Comparison of ENCODE assay signal across 14 mouse cellular contexts in genomic region chr4:139115721-139116120, GRCm38 (mm10). TPM values are rescaled to one million over a fixed set of nuclear protein-coding genes. Genes with fewer than 3 reads are reported as not detected.
DNase-seq lines count a peak whose midpoint lies in the region; ATAC-seq and TF ChIP-seq lines count a peak whose summit lies in the region.
"Had no signal": no experiment of that assay in that cellular context is flagged by ENCODE, and none has a peak within 500 bp of the region (broad histone marks: within the 10 kb centered on the region; RNA-seq: fewer than 3 reads in every experiment).

No protein-coding gene starts in this region.

- H3K36me3 ChIP-seq in intestine, postnatal 0 days (ENCODE audit: control insufficient read depth, insufficient read depth): no peaks in the 10 kb centered on the region
- no peaks in the 10 kb centered on the region for H3K36me3 ChIP-seq in intestine, embryonic 15.5 days
- H3K36me3 ChIP-seq: midbrain, embryonic 10.5 days; neural tube, embryonic 15.5 days had no signal

- H3K9me3 ChIP-seq in intestine, postnatal 0 days (ENCODE audit: control insufficient read depth): no peaks in the 10 kb centered on the region
- no peaks in the 10 kb centered on the region for H3K9me3 ChIP-seq in intestine, embryonic 15.5 days
- H3K9me3 ChIP-seq: midbrain, embryonic 10.5 days; neural tube, embryonic 15.5 days had no signal

- H3K4me3 ChIP-seq in intestine, postnatal 0 days (ENCODE audit: low read depth, low read length): no peak overlapping the region
- no peak overlapping the region for H3K4me3 ChIP-seq in intestine, embryonic 15.5 days (replicated peaks)
- H3K4me3 ChIP-seq: midbrain, embryonic 10.5 days; neural tube, embryonic 15.5 days had no signal

- WGBS in intestine, postnatal 0 days: 93% methylated on average over 5 of the region's 5 CpGs
- WGBS in intestine, embryonic 15.5 days: 92% methylated on average over 5 of the region's 5 CpGs

- H3K27ac ChIP-seq in intestine, postnatal 0 days (ENCODE audit: low read depth, low read length): no peak overlapping the region
- H3K27ac ChIP-seq in intestine, embryonic 15.5 days: no peak overlapping the region
- H3K27ac ChIP-seq: midbrain, embryonic 10.5 days; neural tube, embryonic 15.5 days had no signal

- H3K9ac ChIP-seq in intestine, postnatal 0 days (ENCODE audit: low read depth, low read length): no peak overlapping the region
- no peak overlapping the region for H3K9ac ChIP-seq in intestine, embryonic 15.5 days
- H3K9ac ChIP-seq: neural tube, embryonic 15.5 days had no signal

- ATAC-seq in intestine, postnatal 0 days: no peak
- ATAC-seq in intestine, embryonic 15.5 days: no peak

- H3K4me2 ChIP-seq in intestine, postnatal 0 days (replicated peaks; ENCODE audit: low read depth): no peak overlapping the region
- no peak overlapping the region for H3K4me2 ChIP-seq in intestine, embryonic 15.5 days (replicated peaks)
- H3K4me2 ChIP-seq: neural tube, embryonic 15.5 days had no signal

- H3K27me3 ChIP-seq in intestine, postnatal 0 days (replicated peaks; ENCODE audit: control insufficient read depth, insufficient read depth, low read length): no peaks in the 10 kb centered on the region
- H3K27me3 ChIP-seq in intestine, embryonic 15.5 days (replicated peaks): no peaks in the 10 kb centered on the region
- H3K27me3 ChIP-seq: neural tube, embryonic 15.5 days had no signal

- DNase-seq in spleen, adult 12 weeks (ENCODE audit: low spot score): peak; percentile 25
- no peak for DNase-seq in spleen, postnatal 14 days (ENCODE audit: low spot score in 2 of 2)
- peak; percentile 82 for DNase-seq in ZHBTc4 (ENCODE audit: low read depth, low spot score)
- DNase-seq in naive thymus-derived CD4-positive, alpha-beta T cell, adult 2 months (ENCODE audit: low read depth): peak; percentile 46
- DNase-seq in layer of hippocampus, adult 8-10 months (ENCODE audit: low spot score in 2 of 2): no peak
- no peak for DNase-seq in c-Kit-positive CD71-positive TER-119-positive erythroid progenitor cells, embryonic 14.5 days (ENCODE audit: low spot score)
- DNase-seq: kidney, postnatal 14 days had no signal

- H3K4me1 ChIP-seq in intestine, postnatal 0 days (replicated peaks; ENCODE audit: control insufficient read depth, insufficient read depth, low read length): peaks cover 19% of the 10 kb centered on the region; the same call in 1 of the 2 replicates
- peaks cover 32% of the 10 kb centered on the region for H3K4me1 ChIP-seq in intestine, embryonic 15.5 days (replicated peaks)

- TF ChIP-seq CTCF in intestine, postnatal 0 days (IDR thresholded peaks at IDR 0.05; ENCODE audit: low read depth): peak; percentile 64

RNA-seq across cellular contexts. Expression of gene Minos1, which starts 15.2 kb away (rescaled TPM):
- 820 and 852 TPM in 2 replicates for polyA plus RNA-seq in intestine, postnatal 0 days (2015; fragmentation: Nextera tagmentation; extraction: Ambion mirVana)
- polyA plus RNA-seq in intestine, embryonic 15.5 days (2015; fragmentation: Nextera tagmentation; extraction: Ambion mirVana): 640 and 702 TPM in 2 replicates
- 100 to 1,000 TPM; 187 to 234 (median 208) TPM for total RNA-seq in layer of hippocampus, adult 8-10 months (2022)

RNA-seq across cellular contexts. Expression of gene Nbl1, which starts 22.9 kb away (rescaled TPM):
- polyA plus RNA-seq in intestine, postnatal 0 days (2015; fragmentation: Nextera tagmentation; extraction: Ambion mirVana): 37.6 and 39.9 TPM in 2 replicates
- polyA plus RNA-seq in intestine, embryonic 15.5 days (2015; fragmentation: Nextera tagmentation; extraction: Ambion mirVana): 49.5 and 49.9 TPM in 2 replicates
- total RNA-seq in layer of hippocampus, adult 8-10 months (2022): 10 to 100 TPM; 72.3 to 84.6 (median 79.2) TPM

RNA-seq across cellular contexts. Expression of gene Htr6, which starts 40.4 kb away (rescaled TPM):
- polyA plus RNA-seq in intestine, postnatal 0 days (2015; fragmentation: Nextera tagmentation; extraction: Ambion mirVana): 0.08 TPM in 1 of 2 replicates, not detected in the other
- polyA plus RNA-seq in intestine, embryonic 15.5 days (2015; fragmentation: Nextera tagmentation; extraction: Ambion mirVana): 0.14 and 0.18 TPM in 2 replicates
- total RNA-seq in layer of hippocampus, adult 8-10 months (2022): 1 to 10 TPM; 7.0 to 8.3 (median 8.0) TPM
- total RNA-seq: gastrocnemius, adult 18-20 months had no signal
- polyA plus RNA-seq: embryonic facial prominence, embryonic 14.5 days; heart, embryonic 16.5 days; midbrain, embryonic 10.5 days had no signal

Comparison
In these comparisons a context has a peak if more than half of its experiments do, and no peak if none do; other contexts are left out.
1. DNase-seq: peak in spleen, adult 12 weeks (single experiment), ZHBTc4 (single experiment) and naive thymus-derived CD4-positive, alpha-beta T cell, adult 2 months (single experiment); none in spleen, postnatal 14 days (0 of 2), layer of hippocampus, adult 8-10 months (0 of 2) and c-Kit-positive CD71-positive TER-119-positive erythroid progenitor cells, embryonic 14.5 days (single experiment).